Mouse (Mus musculus): ENCODE measurements around the gene Btbd35f12.
"Not testable (repeated sequence)": the region's sequence is repeated elsewhere in the genome, so short reads cannot be mapped to it uniquely, and the experiment has no call there.

Gene Btbd35f12

DNA sequence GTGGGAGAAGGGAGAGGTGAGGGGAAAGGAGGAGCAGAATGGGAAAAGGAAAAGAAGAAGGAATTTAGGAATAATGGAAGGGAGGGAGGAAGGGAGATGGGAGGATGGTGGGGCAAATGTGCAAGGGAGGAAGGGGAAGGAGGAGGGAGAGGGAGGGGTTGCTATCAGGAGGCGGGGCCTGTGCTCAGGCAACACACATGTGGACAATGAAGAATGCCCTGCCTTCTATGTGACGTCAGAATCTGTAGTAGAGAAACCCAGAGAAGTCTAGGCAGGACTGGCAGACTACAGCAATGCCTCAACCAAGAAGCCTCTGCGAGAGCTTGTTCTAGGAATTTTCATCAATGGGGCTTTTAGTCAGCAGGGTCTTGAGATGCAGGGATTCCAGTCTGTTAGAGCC lies at the start of gene Btbd35f12:
Gene Btbd35f12, plus strand, starts transcription at position 301 of the 400 bp plus-strand sequence.
- not testable (repeated sequence) for DNase-seq (ENCODE audit: low spot score)

DNA sequence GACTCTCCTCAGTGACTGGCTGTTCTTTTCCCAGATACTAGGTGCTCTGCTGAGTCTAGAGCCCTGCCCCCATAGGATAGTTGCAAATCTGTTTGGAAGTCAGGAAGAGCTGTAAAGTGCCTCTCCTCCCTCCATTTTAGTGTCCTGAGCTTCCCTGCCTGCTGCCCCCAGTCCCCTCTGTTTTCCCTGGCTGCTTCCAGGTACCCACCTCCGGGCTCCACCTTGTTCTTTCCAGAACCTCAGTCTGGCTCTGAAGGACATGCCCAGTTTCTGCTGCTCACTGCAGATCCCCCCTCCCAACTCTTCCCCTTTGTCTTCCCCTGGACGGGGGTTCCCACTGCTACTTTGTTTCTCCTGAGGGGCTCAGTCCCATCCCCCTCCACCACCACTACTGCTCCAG lies 40.1 kb downstream of the Btbd35f12 start:
- not testable (repeated sequence) for DNase-seq (ENCODE audit: low spot score)

Measured in adipocyte (in vitro differentiated cells).